Mouse (Mus musculus): ENCODE results near the gene Sipa1l3.

Sipa1l3 gene

GRCm38 (mm10) chr7:29277510-29277909 lies 240.9 kb downstream of the Sipa1l3 start:
- no peak for DNase-seq

GRCm38 (mm10) chr7:29276715-29277114 lies 241.7 kb downstream of the Sipa1l3 start:
- DNase-seq, result no peak

GRCm38 (mm10) chr7:29271687-29272465 lies 246.6 kb downstream of the Sipa1l3 start:
- DNase-seq, result no peak

- DNase-seq, result no peak
These were observed 248.0 kb downstream of the Sipa1l3 start for GRCm38 (mm10) chr7:29270445-29270844.
